Mouse (Mus musculus) intestine, embryonic 15.5 days (tissue): ENCODE results near the gene Zc3h8. TPM values are rescaled to one million over a fixed set of nuclear protein-coding genes. Genes with fewer than 3 reads are reported as not detected.

ENCODE experiments used
- ATAC-seq: fragments of 200-750 bp; cut with Nextera tagmentation; 2 replicates; pipeline ENCODE4 v1.8.0; 2017; ENCODE audit warnings: moderate TSS enrichment, moderate library complexity
- H3K27ac ChIP-seq: fragments of 300-500 bp; sonication (generic); 2 replicates; pipeline ENCODE4 v1.5.1; 2015; ENCODE audit warnings: mild to moderate bottlenecking, inconsistent platforms
- H3K27me3 ChIP-seq: fragments of 300-500 bp; sonication (generic); replicated peaks from 2 replicates; pipeline ENCODE4 v1.6.1; 2015; ENCODE audit warnings: inconsistent platforms
- H3K36me3 ChIP-seq: fragments of 300-500 bp; sonication (generic); 2 replicates; pipeline ENCODE4 v1.6.1; 2015; ENCODE audit warnings: inconsistent platforms
- H3K4me1 ChIP-seq: fragments of 300-500 bp; sonication (generic); replicated peaks from 2 replicates; pipeline ENCODE4 v1.6.1; 2015; ENCODE audit warnings: inconsistent platforms
- H3K4me2 ChIP-seq: fragments of 300-500 bp; sonication (generic); replicated peaks from 2 replicates; pipeline ENCODE4 v1.6.1; 2015; ENCODE audit warnings: mild to moderate bottlenecking, inconsistent platforms
- H3K4me3 ChIP-seq: fragments of 300-500 bp; sonication (generic); replicated peaks from 2 replicates; pipeline ENCODE4 v1.5.1; 2015; ENCODE audit warnings: inconsistent platforms
- H3K9ac ChIP-seq: fragments of 300-500 bp; sonication (generic); 2 replicates; pipeline ENCODE4 v1.6.1; 2015; ENCODE audit warnings: inconsistent platforms
- H3K9me3 ChIP-seq: fragments of 300-500 bp; sonication (generic); 2 replicates; pipeline ENCODE4 v1.6.1; 2016; ENCODE audit warnings: inconsistent platforms
- WGBS: fragments of 180-500 bp; shearing (Covaris S2); methylation state at CpG from one replicate; pipeline ENCODE4 v1.1.7; 2015; 5-methylcytosine and 5-hydroxymethylcytosine counted together
- polyA plus RNA-seq: library from polyadenylated mRNA; unstranded; fragments of >200 nt; fragmentation: Nextera tagmentation; extraction: Ambion mirVana; gene quantifications from 2 replicates; pipeline ENCODE4 v1.2.1, GENCODE M21; 2015

Gene Zc3h8
- polyA plus RNA-seq, 1 experiment from 2014 or later: 7.2 TPM

- WGBS: 28% methylated on average over 6 of the region's 6 CpGs
- ATAC-seq: 0 out of 2 replicates have a peak, but pooled peaks have one; percentile 26
Observed at GRCm38 (mm10) chr2:128947962-128948588, 4.2 kb upstream of the Zc3h8 start.

GRCm38 (mm10) chr2:128936256-128936655 lies 7.6 kb downstream of the Zc3h8 start:
- Histone ChIP-seq H3K27me3 (no peaks in the 10 kb centered on the region), H3K36me3 (0 out of 2 replicates have a peak, but pooled peaks cover 7% of the 10 kb centered on the region)
- WGBS: 80% methylated on average over 3 of the region's 3 CpGs

More at GRCm38 (mm10) chr2:128947962-128948588, 4.2 kb upstream of the Zc3h8 start:
- no peak overlapping the region for H3K9ac ChIP-seq
- no peaks in the 10 kb centered on the region for H3K4me1 ChIP-seq
- H3K27me3 ChIP-seq: no peaks in the 10 kb centered on the region
- no peak overlapping the region for H3K4me2 ChIP-seq
- no peak overlapping the region for H3K27ac ChIP-seq
- no peaks in the 10 kb centered on the region for H3K9me3 ChIP-seq
- H3K4me3 ChIP-seq: no peak overlapping the region
- no peaks in the 10 kb centered on the region for H3K36me3 ChIP-seq

DNA sequence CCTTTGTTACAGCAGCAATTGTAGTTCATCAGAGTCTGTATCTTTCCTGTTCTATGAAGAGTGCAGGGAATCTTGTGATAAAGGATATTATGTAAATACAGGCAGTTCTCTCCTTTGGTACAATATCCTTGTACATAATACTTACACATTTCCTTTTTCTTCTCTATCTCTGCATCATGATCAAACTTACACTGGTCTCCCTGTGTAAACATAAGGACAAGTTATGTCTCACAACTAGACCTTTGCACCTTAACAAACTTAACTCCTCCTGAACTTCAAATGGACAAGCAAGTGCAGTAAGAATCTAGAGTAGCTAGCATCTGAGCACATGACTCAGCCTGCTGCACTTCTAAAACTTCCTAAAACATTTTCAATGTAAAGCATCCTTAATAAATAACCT lies 13.2 kb downstream of the Zc3h8 start:
- Histone ChIP-seq H3K9me3 (no peaks in the 10 kb centered on the region), H3K4me3 (no peak overlapping the region), H3K9ac (no peak overlapping the region), H3K4me1 (no peaks in the 10 kb centered on the region), H3K36me3 (0 out of 2 replicates have a peak, but pooled peaks cover 11% of the 10 kb centered on the region), H3K27ac (no peak overlapping the region), H3K4me2 (no peak overlapping the region), H3K27me3 (no peaks in the 10 kb centered on the region)
- peak; percentile 69 for ATAC-seq

More at GRCm38 (mm10) chr2:128936256-128936655, 7.6 kb downstream of the Zc3h8 start:
- no peak overlapping the region for H3K27ac ChIP-seq
- H3K4me2 ChIP-seq: no peak overlapping the region
- H3K4me1 ChIP-seq: no peaks in the 10 kb centered on the region
- no peak overlapping the region for H3K4me3 ChIP-seq
- no peak overlapping the region for H3K9ac ChIP-seq
- no peaks in the 10 kb centered on the region for H3K9me3 ChIP-seq
- no peak for ATAC-seq

GRCm38 (mm10) chr2:128928446-128928845 lies 15.4 kb downstream of the Zc3h8 start:
- no peak overlapping the region for H3K9ac ChIP-seq
- H3K36me3 ChIP-seq: 0 out of 2 replicates have a peak, but pooled peaks cover 8% of the 10 kb centered on the region
- no peak overlapping the region for H3K4me3 ChIP-seq
- 73% methylated on average over 3 of the region's 3 CpGs for WGBS
- H3K9me3 ChIP-seq: no peaks in the 10 kb centered on the region
- ATAC-seq: no peak
- no peak overlapping the region for H3K27ac ChIP-seq
- H3K27me3 ChIP-seq: no peaks in the 10 kb centered on the region
- no peaks in the 10 kb centered on the region for H3K4me1 ChIP-seq
- no peak overlapping the region for H3K4me2 ChIP-seq

DNA sequence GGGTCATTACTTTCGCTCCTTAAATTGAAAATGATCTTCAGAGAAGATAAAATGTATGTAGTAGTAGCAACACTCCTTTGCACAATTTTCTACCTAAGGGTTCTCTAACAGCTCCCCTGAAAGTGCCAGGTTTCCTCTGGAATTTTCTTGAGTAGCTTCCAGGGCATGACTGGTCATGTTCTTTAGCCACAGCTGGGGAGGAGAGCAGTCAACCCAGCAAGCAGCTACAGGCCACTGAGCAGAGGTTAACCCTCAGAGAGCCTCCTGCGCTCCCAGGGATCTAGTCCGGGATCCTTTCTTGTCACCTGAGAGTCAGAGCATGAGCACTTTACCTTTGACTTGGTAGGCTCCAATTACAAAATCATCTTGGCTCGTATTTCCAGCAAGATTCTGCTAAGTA lies 19.1 kb downstream of the Zc3h8 start:
- H3K4me3 ChIP-seq: no peak overlapping the region
- no peak for ATAC-seq
- no peak overlapping the region for H3K4me2 ChIP-seq
- 88% methylated on average over 4 of the region's 4 CpGs for WGBS
- H3K27ac ChIP-seq: no peak overlapping the region
- H3K27me3 ChIP-seq: no peaks in the 10 kb centered on the region
- H3K9ac ChIP-seq: no peak overlapping the region
- 0 out of 2 replicates have a peak, but pooled peaks cover 4% of the 10 kb centered on the region for H3K36me3 ChIP-seq
- no peaks in the 10 kb centered on the region for H3K9me3 ChIP-seq
- H3K4me1 ChIP-seq: no peaks in the 10 kb centered on the region

DNA sequence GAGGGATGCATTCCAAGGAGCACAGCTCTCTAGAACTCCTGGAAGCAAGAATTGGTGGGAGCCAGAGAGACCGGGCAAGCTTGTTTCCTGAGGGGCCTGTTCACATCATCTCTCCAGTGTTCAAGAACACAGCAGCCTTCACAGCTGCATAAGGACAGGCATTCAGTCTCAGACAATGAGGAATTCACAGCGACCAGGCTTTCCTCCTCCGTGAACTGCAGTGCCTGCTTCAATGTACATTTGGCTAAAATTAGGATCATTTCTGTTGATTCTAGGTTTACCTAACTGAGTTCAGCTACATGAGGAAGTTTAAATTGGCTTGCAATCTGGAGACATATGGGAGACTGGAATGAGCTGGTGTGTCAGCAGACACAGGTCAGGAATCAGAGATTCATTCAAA lies 27.3 kb downstream of the Zc3h8 start:
- no peak overlapping the region for H3K4me2 ChIP-seq
- no peak for ATAC-seq
- no peak overlapping the region for H3K27ac ChIP-seq
- 61% methylated on average over 3 of the region's 3 CpGs for WGBS
- no peaks in the 10 kb centered on the region for H3K4me1 ChIP-seq
- H3K27me3 ChIP-seq: no peaks in the 10 kb centered on the region
- no peaks in the 10 kb centered on the region for H3K9me3 ChIP-seq
- no peak overlapping the region for H3K9ac ChIP-seq
- no peaks in the 10 kb centered on the region for H3K36me3 ChIP-seq
- no peak overlapping the region for H3K4me3 ChIP-seq

DNA sequence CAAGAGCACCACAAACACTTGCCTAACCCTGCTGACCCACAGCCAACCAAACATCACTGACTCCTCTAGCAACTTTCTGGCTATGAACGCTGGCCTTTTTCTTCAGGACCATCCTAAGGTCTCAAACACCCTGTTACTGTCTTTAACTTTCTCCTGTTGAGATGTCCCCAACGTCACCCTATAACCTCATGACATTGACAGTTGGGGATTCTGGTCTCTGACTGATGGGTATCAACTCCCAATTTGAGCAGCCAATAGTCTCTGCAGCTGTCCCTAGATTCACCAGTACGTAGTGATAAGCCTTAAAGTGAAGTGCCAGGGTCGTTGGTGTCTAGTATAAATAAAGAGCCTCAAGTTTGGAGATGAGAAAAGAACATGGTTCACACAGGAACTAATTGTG lies 28.9 kb downstream of the Zc3h8 start:
- Histone ChIP-seq H3K9me3 (no peaks in the 10 kb centered on the region), H3K27ac (no peak overlapping the region), H3K36me3 (no peaks in the 10 kb centered on the region), H3K4me2 (no peak overlapping the region), H3K4me3 (no peak overlapping the region), H3K9ac (no peak overlapping the region), H3K27me3 (no peaks in the 10 kb centered on the region), H3K4me1 (no peaks in the 10 kb centered on the region)
- ATAC-seq: no peak
- WGBS: 78% methylated on average over 4 of the region's 4 CpGs

GRCm38 (mm10) chr2:128903661-128904060 lies 40.2 kb downstream of the Zc3h8 start:
- no peak overlapping the region for H3K4me3 ChIP-seq
- WGBS: 67% methylated on average over 3 of the region's 3 CpGs
- H3K9ac ChIP-seq: no peak overlapping the region
- no peaks in the 10 kb centered on the region for H3K27me3 ChIP-seq
- no peaks in the 10 kb centered on the region for H3K4me1 ChIP-seq
- H3K36me3 ChIP-seq: no peaks in the 10 kb centered on the region
- no peak for ATAC-seq
- H3K9me3 ChIP-seq: no peaks in the 10 kb centered on the region
- H3K27ac ChIP-seq: no peak overlapping the region
- no peak overlapping the region for H3K4me2 ChIP-seq

DNA sequence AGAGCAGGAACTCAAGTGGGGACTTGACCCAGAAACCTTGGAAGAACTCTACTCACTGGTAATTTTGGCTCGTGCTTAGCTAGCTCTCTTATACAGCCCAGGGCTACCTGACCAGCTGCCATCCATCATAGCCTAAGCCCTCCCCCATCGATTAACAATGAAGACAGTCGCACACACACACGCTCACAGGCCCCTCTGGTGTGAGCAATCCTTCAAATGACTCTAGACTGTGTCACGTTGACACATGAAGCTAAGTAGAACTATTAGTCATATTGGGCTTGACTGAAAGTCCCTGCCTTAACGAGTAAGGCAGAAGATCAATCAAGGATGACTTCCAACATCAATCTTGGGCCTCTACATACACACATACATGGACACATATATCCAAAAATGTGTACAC lies 41.0 kb downstream of the Zc3h8 start:
- H3K4me2 ChIP-seq: no peak overlapping the region
- no peak overlapping the region for H3K4me3 ChIP-seq
- H3K36me3 ChIP-seq: no peaks in the 10 kb centered on the region
- no peaks in the 10 kb centered on the region for H3K9me3 ChIP-seq
- no peak overlapping the region for H3K27ac ChIP-seq
- H3K9ac ChIP-seq: no peak overlapping the region
- no peak for ATAC-seq
- H3K4me1 ChIP-seq: no peaks in the 10 kb centered on the region
- no peaks in the 10 kb centered on the region for H3K27me3 ChIP-seq
- 77% methylated on average over 6 of the region's 6 CpGs for WGBS

DNA sequence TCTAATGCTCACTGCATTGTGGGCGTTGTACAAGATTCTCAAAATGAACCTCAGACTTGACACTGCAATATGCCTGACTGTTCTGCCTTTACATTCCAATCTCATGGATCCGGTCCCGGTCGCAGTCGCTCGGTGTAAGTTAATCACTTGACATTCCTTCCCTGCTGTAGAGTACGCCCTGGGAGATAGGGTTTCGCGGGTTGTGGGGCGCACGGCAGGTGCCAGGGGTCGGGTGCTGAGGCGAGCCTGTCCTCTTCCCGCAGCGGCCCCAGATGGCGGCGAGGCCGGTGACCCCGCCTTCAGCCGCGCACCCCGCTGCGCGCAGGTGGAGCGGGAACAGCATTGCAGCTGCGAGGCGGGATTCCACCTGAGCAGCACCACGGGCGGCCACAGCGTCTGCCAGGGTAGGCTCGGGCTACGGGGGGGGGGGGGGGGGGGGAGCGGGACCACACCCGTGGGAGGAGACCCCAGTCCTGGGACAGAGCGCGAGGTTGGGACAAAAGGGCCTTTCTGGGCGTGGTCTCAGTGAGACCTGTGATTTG lies 51.6 kb downstream of the Zc3h8 start:
- Histone ChIP-seq H3K4me2 (peak overlapping the region; percentile 79), H3K36me3 (no peaks in the 10 kb centered on the region), H3K27ac (no peak overlapping the region), H3K4me3 (peak overlapping the region; percentile 32), H3K4me1 (0 out of 2 replicates have a peak, but pooled peaks cover 4% of the 10 kb centered on the region), H3K9me3 (no peaks in the 10 kb centered on the region), H3K27me3 (no peaks in the 10 kb centered on the region), H3K9ac (0 out of 2 replicates have a peak overlapping the region, but pooled peaks have one; percentile 28)
- ATAC-seq: peak; percentile 55
- WGBS: 5% methylated on average over 36 of the region's 37 CpGs

DNA sequence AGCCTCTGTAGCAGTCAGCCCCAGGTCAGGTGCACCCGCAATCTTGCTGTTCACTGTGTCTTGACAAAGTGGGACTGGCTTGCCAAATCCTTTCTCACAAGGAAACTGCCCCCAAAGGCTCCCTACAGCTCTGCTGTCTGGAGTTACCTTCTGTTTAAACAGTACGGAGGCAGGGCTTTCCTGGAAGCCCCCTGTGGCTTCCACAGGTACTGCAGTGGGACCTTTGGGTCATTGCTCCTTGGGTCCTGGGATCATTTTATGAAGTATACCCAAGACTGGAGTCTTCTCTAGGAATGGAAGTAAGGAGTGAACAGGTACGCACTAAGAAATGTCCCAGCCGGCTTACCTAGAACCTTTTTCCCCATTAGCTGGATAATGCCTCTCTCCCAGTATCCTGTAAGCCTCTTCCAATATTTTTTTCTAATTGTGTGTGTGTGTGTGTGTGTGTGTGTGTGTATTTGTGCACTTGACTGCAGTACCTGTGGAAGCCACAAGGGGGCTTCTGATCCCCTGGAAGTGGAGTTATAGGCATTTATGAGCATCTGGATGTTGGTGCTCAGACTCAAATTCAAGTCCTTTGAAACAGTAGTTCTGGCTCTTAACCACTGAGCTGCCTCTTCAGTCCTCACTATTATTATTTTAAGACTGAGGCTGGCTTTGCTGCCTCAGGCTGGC lies 53.1 kb downstream of the Zc3h8 start:
- no peak overlapping the region for H3K4me3 ChIP-seq
- H3K4me1 ChIP-seq: 0 out of 2 replicates have a peak, but pooled peaks cover 4% of the 10 kb centered on the region
- no peak overlapping the region for H3K4me2 ChIP-seq

DNA sequence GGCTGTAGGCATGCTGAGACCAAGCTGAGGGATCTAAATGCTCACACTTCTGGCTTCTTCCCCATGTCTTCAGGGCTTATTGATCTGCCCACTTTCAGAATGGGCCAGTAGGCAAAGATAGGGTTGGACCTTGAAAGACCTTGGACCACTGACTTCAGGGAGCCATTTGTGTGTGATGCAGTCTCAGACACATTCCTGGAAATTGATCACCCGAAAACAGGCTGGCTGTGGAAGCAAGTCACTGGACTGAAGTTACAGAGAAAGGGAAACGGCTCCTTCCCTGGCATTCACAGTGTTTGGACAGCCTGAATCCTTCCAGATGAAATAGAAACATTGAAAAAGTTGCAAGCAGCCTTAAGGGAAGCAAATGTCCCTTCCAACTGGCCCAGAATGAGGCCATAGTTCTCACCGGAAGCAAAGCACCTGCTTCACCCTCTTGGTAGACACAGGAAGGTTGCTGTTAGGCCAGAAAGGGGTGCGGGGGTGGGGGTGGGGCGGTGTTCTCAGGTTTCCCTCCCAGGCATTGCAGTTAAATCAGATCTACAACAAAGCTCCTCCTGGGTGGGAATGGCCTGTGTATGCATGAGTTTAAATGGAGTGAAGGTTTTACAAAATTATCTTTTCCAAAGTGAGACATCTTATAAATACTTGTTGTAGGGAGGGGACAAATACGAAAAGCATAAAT lies 55.9 kb downstream of the Zc3h8 start:
- Histone ChIP-seq H3K9me3 (no peaks in the 10 kb centered on the region), H3K9ac (no peak overlapping the region), H3K4me2 (no peak overlapping the region), H3K27ac (no peak overlapping the region), H3K36me3 (no peaks in the 10 kb centered on the region), H3K4me3 (no peak overlapping the region), H3K27me3 (no peaks in the 10 kb centered on the region), H3K4me1 (0 out of 2 replicates have a peak, but pooled peaks cover 4% of the 10 kb centered on the region)
- 61% methylated on average over 6 of the region's 6 CpGs for WGBS
- ATAC-seq: no peak

More for the DNA sequence above, 53.1 kb downstream of the Zc3h8 start:
- Histone ChIP-seq H3K27me3 (no peaks in the 10 kb centered on the region), H3K9ac (no peak overlapping the region), H3K9me3 (no peaks in the 10 kb centered on the region), H3K27ac (no peak overlapping the region), H3K36me3 (no peaks in the 10 kb centered on the region)
- ATAC-seq: no peak
- WGBS: 86% methylated on average over 4 of the region's 4 CpGs
